Mouse (Mus musculus) brain, embryonic 14.5 days (tissue): ENCODE measurements at regions not wholly inside any gene's neighbourhood (a gene's known extent, or its start where the extent isn't known, plus 50 kb on each side); places are given as distances from the start of the nearest gene placed in this dataset.

Experiments
- CTCF ChIP-seq: fragments of 200-500 bp; IDR thresholded peaks from 2 replicates; pipeline ENCODE4 v1.5.1; 2012; ENCODE audit warnings: inconsistent platforms, mild to moderate bottlenecking, moderate library complexity, borderline replicate concordance; ENCODE audit not compliant: insufficient read depth, insufficient read length; ENCODE audit errors: extremely low read depth
- POLR2A ChIP-seq: fragments of 200-500 bp; IDR thresholded peaks from 2 replicates; pipeline ENCODE4 v1.6.1; 2012; ENCODE audit warnings: mild to moderate bottlenecking, inconsistent platforms, borderline replicate concordance; ENCODE audit not compliant: poor library complexity, insufficient read depth, insufficient read length, severe bottlenecking; ENCODE audit errors: extremely low read depth

DNA sequence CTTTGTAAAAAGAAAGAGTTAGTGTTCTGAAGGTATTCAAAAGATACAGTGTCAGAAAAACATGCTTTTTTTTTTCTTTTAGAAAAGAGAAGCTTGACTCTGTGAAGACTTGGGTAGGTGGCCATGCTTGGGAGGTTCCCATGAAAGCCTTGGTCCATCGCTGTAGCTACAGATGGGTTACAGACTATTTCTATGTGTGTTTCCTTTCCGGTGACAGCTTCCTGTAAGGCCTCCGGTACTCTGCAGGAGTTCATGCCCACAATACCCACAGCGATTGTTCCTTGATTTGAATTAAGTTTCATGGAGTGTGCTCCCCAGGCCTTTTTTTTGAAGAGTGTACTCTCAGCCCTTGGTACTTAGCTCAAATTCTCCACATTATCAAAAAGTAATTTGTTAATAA lies 604.1 kb upstream of the Mef2c start:
- no peak for TF ChIP-seq POLR2A
- no peak for TF ChIP-seq CTCF
